Mouse (Mus musculus) B cell, adult 67 days (primary cell): Measurements from ENCODE around the gene Pabpn1. TPM values are rescaled to one million over a fixed set of nuclear protein-coding genes. Genes with fewer than 3 reads are reported as not detected.

Experiments
- total RNA-seq, 2 experiments: library from RNA; stranded (reverse); gene quantifications; 4 replicates each; pipeline ENCODE4 v1.2.4; 2023

The Pabpn1 gene
- 100 to 1,000 TPM; 303 to 319 TPM for total RNA-seq

DNA sequence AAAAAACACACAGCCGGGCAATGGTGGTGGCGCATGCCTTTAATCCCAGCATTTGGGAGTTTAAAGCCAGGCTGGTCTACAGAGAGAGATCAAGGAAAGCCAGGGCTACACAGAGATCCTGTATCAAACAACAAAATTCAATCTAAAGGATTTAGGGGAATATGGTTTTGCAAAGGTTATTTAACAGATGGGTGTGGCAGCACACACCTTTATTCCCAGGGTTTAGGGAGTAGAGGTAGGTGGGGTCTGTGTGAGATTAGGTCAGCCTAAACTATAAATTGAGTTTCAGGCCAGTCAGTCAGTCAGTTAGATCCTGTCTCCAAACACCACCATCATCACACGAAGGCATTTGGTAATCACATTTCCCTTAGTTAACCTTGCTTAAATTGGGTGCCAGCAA is at the start of gene Pabpn1:
Gene Pabpn1, plus strand, starts transcription at position 301 of the 400 bp plus-strand sequence.

DNA sequence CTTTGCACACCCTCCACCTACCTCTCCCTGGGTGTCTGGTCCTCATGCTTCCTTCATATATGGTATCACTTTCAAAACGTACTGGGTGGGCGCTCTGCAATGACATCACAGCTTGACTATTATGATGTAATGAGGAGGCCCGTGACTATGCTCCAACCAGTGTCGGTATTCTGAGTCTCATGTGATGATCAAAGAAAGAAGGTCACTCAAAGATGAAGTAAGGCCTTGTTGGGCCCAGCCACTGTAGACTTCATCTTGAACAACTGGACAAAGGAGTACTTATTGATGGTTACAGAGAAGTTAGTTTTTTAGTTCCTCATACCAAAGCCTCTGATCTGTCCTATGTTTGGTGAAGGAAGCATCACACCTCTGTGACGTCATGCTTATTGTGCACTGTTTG is 21.4 kb upstream of the Pabpn1 start, which contains the start of gene Homez:
Gene Homez, minus strand, starts transcription at position 101 of the 400 bp plus-strand sequence.

DNA sequence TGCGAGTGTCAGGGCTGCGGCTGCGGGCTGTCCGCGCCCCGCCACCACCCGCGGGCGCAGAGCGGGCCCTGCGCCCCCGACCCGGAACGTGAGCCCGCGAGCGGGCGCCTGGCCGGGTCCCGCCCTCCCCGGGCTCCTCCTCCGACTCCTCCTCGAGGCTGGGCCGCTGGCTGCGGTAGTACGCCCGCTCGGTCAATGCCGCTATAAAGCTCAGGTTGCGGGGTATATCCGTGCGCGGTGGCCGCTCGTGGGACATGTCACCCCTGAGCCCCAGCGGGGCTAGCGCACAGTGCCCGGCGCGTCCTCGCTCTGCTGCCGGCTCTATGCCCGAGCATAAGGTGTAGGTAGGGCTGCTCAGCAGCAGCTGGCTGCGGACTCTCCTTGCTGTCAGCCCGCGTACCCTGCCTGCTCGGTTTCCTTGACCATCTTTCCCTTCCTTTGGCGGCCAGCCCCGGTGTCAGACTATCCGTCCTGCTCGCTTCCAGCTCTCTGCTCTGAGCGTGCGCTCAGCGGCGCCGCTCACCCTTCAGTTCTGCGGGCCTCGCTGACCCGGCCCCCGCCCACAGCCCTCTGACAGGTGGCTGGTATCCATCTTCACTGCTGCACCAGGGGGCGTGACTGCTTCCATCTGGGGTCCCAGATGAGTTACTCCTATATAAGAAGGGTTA is 15.1 kb upstream of the Pabpn1 start, which contains the start of gene Ppp1r3e:
Gene Ppp1r3e, minus strand, starts transcription at position 503 of the 668 bp plus-strand sequence.

DNA sequence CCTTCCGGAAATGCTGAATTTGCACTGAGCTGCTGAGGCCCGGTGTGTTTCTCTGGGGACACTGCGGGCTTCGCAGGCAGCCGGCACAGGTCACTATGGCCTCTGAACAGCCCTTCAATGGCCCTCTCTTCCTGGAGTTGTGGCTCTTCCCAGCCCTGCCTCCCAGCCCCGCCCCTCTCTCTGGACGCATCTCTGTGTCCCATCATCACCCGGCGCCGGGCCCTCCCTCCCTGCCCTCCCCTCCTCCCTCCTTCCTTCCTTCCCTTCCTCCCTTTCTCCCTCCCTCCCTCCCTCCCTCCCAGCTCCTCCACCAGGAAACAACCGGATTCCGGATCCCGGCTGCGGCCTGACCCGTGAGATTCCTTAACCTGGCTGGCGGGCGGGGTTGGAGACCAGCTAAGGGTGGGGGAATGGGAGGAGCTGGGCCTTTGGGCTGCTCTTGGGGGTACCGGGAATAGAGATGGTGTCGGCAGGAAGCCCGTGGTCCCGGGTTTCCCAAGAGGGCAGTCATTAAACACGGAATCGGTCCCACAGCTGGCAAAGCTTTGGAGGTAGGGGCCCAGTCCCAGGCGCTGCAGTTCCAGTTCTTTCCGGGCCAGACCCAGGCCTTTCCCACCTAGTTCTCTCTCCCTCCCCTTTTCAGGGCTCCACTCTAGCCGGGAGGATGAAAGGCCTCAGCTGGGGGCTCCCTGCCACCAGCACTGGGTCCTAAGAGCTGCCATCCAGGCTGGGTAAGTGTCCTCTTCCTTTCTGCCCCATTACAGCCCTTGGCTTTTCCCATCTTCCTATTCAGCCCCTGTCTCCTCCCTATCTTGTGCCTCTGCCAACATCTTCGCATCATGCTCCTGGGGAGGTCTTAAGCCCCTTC is 8.9 kb upstream of the Pabpn1 start, which contains the start of the genes Bcl2l2 and Gm20521:
Gene Bcl2l2, plus strand, starts transcription at position 224 of the 868 bp plus-strand sequence.
Gene Gm20521, plus strand, starts transcription at position 288 of the 868 bp plus-strand sequence.

DNA sequence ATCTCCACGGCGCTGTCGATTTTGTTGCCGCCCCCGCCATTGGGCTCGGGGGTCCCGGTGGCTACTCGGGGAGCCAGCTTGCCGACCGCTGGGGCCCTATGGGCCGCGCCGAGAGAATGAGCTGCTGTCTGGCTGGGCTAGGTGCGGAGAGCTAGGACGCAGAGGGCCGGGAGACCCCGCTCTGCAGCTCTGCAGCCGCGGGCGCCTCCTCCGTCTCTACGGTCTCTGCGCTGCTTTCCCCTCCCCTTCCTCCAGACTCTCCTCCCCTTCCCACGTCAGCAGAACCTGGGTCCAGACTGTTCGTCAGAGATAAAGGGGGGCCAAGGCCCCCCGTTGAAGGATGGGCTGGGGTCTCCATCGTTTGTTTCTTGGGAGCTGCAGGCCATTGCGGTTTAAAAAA is 20.6 kb downstream of the Pabpn1 start, which contains the start of gene Slc22a17:
Gene Slc22a17, minus strand, starts transcription at position 247 of the 400 bp plus-strand sequence.

DNA sequence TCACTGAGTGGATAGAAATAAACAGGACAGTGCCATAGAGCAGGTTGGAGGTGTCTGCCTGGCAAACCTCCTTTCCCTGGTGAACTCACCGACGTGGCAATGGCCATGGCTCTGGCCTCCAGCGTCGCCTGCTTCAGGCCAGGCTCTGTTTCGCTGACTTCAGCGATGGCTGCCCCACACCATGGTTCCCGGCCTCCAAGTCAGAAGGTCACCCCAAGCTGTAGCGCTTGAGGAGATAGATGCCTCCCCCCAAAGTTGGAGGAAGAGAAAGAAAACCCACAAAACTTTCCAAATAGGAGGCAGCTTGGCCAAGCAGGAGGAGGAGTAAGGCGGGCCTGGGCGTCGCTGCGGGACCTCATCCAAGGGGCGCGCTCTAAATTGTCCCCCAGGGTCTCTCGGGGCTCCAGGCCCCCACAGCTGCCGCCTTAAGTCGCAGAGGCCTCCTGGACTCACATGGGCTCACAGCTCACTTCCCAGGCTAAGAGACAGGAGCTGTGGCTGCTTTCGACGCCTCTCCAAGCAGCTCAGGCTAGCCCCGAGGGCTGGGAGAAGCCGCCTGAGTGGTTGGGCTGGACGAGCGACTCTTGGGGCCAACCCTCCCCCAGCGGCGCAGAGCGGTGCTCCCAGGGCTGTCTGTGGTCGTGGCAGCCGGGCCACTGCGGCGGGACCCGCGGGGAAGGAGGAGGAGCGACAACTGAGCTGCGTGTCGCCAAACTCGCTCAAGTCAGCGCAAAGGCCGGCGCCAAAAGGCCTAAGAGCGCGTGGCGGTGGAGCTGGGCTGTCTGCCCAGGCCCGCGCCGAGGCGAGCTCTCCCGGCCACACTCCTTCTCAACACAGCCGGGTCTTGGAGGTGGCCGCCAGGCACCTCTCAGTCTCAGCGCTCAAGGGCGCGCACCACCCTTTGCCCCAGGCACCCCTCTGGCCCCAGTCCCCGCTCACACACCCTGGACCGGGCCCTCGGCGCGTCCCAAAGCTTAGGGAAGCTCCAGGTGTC is 33.3 kb downstream of the Pabpn1 start, which contains the start of gene Efs:
Gene Efs, minus strand, starts transcription at position 778 of the 994 bp plus-strand sequence.

DNA sequence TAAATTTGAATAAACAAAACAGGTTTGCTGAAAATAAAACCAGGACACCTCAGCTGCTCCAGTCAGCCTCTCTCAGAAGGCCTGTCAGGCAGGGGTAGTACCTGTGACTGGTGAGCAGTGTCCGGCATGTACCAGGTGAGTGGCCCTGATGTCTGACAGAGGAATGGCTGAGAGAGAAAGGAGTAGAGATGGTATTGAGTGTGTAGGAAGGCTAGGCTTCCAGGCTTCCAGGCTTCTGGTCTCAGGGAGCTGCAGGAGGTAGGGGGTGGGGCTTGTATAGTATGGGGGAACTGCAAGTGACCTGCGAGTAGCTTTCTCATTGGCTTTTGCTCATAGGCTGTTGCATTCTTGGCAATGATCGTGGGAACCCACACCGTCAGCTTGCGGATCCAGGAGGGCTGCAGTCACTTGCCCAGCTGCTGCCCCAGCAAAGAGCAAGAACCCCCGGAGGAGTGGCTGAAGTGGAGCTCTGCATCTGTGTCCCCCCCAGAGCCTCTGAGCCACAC is 40.4 kb downstream of the Pabpn1 start, which contains the start of gene Il25:
Gene Il25, plus strand, starts transcription at position 51 of the 506 bp plus-strand sequence.

DNA sequence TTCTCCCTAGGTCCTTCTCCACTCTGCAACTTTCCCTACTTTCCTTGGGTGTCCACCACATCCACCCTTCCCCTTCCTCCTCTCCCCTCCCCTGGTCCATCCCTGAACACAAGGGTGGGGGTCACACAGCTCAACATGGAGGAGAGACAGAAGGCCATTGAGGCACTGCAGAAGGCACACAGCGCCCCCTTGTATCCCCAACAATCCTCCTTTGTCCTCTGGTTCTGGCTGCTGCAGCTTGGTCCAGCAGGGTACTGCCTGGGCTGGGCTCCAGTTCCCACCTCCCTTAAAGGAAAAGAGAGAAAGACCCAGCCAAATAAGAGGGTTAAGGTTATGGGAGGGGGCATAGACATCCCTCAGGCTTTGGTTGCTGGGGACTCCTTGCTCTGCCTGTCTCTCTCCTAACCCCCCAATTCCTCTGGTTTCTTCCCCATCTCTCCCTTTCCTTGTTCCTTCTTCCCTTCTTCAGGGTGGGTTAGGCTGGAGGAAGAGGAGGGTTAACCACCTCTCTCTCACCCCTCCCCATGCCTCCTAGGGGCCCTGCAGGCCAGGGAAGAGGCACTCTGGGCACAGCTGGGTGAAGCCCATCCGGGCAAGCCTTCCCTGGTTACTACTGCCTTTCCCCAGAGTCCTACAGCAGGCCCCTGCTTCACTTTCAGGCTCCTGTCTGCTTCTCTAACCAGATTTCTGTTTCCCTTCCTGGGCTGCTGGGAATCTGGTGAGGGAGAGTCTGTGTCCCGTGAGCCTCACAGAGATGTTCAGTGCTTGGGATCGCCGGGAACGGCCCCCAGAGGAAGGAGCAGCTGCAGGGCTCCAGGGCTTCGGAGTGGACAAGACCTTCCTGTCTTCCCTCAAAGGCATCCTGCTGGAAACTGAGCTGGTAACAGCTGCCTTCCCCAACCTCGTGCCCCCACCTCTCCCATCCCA is 43.9 kb downstream of the Pabpn1 start, which contains the start of gene Cmtm5:
Gene Cmtm5, plus strand, starts transcription at position 358 of the 927 bp plus-strand sequence.

Other genes starting within 250 kb of the Pabpn1 start
- gene 1700123O20Rik, start 206.3 kb upstream of the Pabpn1 start, total RNA-seq: 10 to 100 TPM; 32.3 to 45.7 TPM
- 100 to 1,000 TPM; 544 to 550 TPM for gene Acin1, start 205.6 kb upstream of the Pabpn1 start, total RNA-seq
- gene Gm29776, start 193.7 kb upstream of the Pabpn1 start, total RNA-seq: not detected
- not detected for gene Cebpe, start 180.3 kb upstream of the Pabpn1 start, total RNA-seq
- under 1 TPM; 0.12 to 0.35 TPM for gene Slc7a8, start 110.6 kb upstream of the Pabpn1 start, total RNA-seq
- gene Rnf212b, start 78.4 kb upstream of the Pabpn1 start, total RNA-seq: not detected
- 10 to 100 TPM in 1 of 2 experiments, 1 to 10 TPM in 1; 9.4 to 18.7 TPM for gene Homez, start 21.5 kb upstream of the Pabpn1 start, total RNA-seq
- gene Ppp1r3e, start 14.9 kb upstream of the Pabpn1 start, total RNA-seq: 1 to 10 TPM; 3.4 to 4.0 TPM
- 10 to 100 TPM; 10.8 to 12.6 TPM for gene Bcl2l2, start 9.1 kb upstream of the Pabpn1 start, total RNA-seq
- 1 to 10 TPM; 1.5 to 1.8 TPM for gene Gm20521, start 9.1 kb upstream of the Pabpn1 start, total RNA-seq
- 1 to 10 TPM; 3.1 to 4.8 TPM for gene Slc22a17, start 20.6 kb downstream of the Pabpn1 start, total RNA-seq
- gene Efs, start 33.6 kb downstream of the Pabpn1 start, total RNA-seq: not detected
- gene Il25, start 40.2 kb downstream of the Pabpn1 start, total RNA-seq: not detected
- gene Cmtm5, start 43.8 kb downstream of the Pabpn1 start, total RNA-seq: not detected
- not detected for gene Myh6, start 74.4 kb downstream of the Pabpn1 start, total RNA-seq
- gene Gm17428, start 84.4 kb downstream of the Pabpn1 start, total RNA-seq: not detected
- not detected for gene Myh7, start 102.1 kb downstream of the Pabpn1 start, total RNA-seq
- 10 to 100 TPM; 77.2 to 85.3 TPM for gene Ngdn, start 123.0 kb downstream of the Pabpn1 start, total RNA-seq
- gene Zfhx2, start 199.8 kb downstream of the Pabpn1 start, total RNA-seq: 10 to 100 TPM; 17.6 to 21.4 TPM
- 1 to 10 TPM; 5.4 to 8.8 TPM for gene Thtpa, start 202.3 kb downstream of the Pabpn1 start, total RNA-seq
- 100 to 1,000 TPM; 121 to 163 TPM for gene Ap1g2, start 214.1 kb downstream of the Pabpn1 start, total RNA-seq
- gene Jph4, start 224.4 kb downstream of the Pabpn1 start, total RNA-seq: not detected